Mouse (Mus musculus) CH12.LX (cell line): ENCODE data around the gene Nwd2. TPM values are rescaled to one million over a fixed set of nuclear protein-coding genes. Genes with fewer than 3 reads are reported as not detected.

ENCODE experiments used
- DNase-seq: peaks from one replicate; pipeline ENCODE4 v3.0.0-alpha.2; 2013; ENCODE audit errors: extremely low read depth
- H3K27ac ChIP-seq: 2 replicates; pipeline ENCODE4 v1.5.1; 2012; ENCODE audit warnings: low read depth, mild to moderate bottlenecking, control low read depth, moderate library complexity; ENCODE audit not compliant: insufficient read depth
- H3K27me3 ChIP-seq: replicated peaks from 2 replicates; pipeline ENCODE3; 2012; ENCODE audit warnings: inconsistent platforms
- H3K36me3 ChIP-seq, 2 experiments: replicated peaks in 1 of 2; 2 replicates each; pipeline versions ENCODE3 to v1.6.1; 2012; ENCODE audit warnings: inconsistent platforms in 1 of 2, low read length in 1 of 2, mild to moderate bottlenecking in 1 of 2, mixed read lengths in 1 of 2, moderate library complexity in 1 of 2; ENCODE audit not compliant: control insufficient read depth in 1 of 2, insufficient read depth in 1 of 2
- H3K4me1 ChIP-seq, 2 experiments: 2 replicates each; pipeline ENCODE4 v1.6.1; 2012; ENCODE audit warnings: inconsistent platforms in 1 of 2, moderate library complexity in 1 of 2; ENCODE audit not compliant: insufficient read depth in 2 of 2, control insufficient read depth in 1 of 2
- H3K4me2 ChIP-seq: 2 replicates; pipeline ENCODE4 v1.6.1; 2012; ENCODE audit warnings: low read depth, mild to moderate bottlenecking, control low read depth; ENCODE audit not compliant: poor library complexity, insufficient read depth, severe bottlenecking
- H3K4me3 ChIP-seq, 3 experiments: fragments of 150-350 bp in 1 of 3; sonication (generic) in 1 of 3; replicated peaks in 1 of 3; 2 replicates each; pipeline versions ENCODE3 to v1.5.1; 2011 to 2012; ENCODE audit warnings: low read depth in 2 of 3, low read length in 2 of 3, mild to moderate bottlenecking in 2 of 3, moderate library complexity in 2 of 3, control low read depth in 1 of 3, improper control_type of control experiment in 1 of 3, inconsistent platforms in 1 of 3, mixed read lengths in 1 of 3; ENCODE audit not compliant: poor library complexity in 1 of 3
- H3K79me2 ChIP-seq: replicated peaks from 2 replicates; pipeline ENCODE4 v1.6.1; 2012; ENCODE audit warnings: mild to moderate bottlenecking, moderate library complexity; ENCODE audit not compliant: control insufficient read depth, poor library complexity, insufficient read depth, severe bottlenecking; ENCODE audit errors: extremely low read depth
- H3K9ac ChIP-seq: 2 replicates; pipeline ENCODE4 v1.6.1; 2012; ENCODE audit warnings: low read depth, mild to moderate bottlenecking, control low read depth, moderate library complexity; ENCODE audit not compliant: insufficient read depth
- H3K9me3 ChIP-seq: replicated peaks from 2 replicates; pipeline ENCODE3; 2012; ENCODE audit warnings: low read length, inconsistent platforms, mixed read lengths
- BHLHE40 ChIP-seq: IDR thresholded peaks from 2 replicates; pipeline ENCODE4 v1.6.1; 2011; ENCODE audit warnings: mild to moderate bottlenecking, low read depth, low read length, improper control_type of control experiment
- CTCF ChIP-seq, 2 experiments: IDR thresholded peaks in 1 of 2; conservative IDR thresholded peaks in 1 of 2; 2 replicates each; pipeline ENCODE4 v1.5.1; 2011 to 2012; ENCODE audit warnings: low read depth in 2 of 2, low read length in 2 of 2, improper control_type of control experiment in 1 of 2, inconsistent platforms in 1 of 2, mild to moderate bottlenecking in 1 of 2, moderate library complexity in 1 of 2
- E2F4 ChIP-seq: IDR thresholded peaks from 2 replicates; pipeline ENCODE4 v1.6.1; 2011; ENCODE audit warnings: low read depth, low read length, improper control_type of control experiment; ENCODE audit not compliant: insufficient replicate concordance
- EP300 ChIP-seq: IDR thresholded peaks from 2 replicates; pipeline ENCODE4 v1.6.1; 2011; ENCODE audit warnings: low read length, improper control_type of control experiment
- GABPA ChIP-seq: IDR thresholded peaks from 2 replicates; pipeline ENCODE4 v1.6.1; 2012; ENCODE audit warnings: low read depth, low read length, improper control_type of control experiment, inconsistent platforms; ENCODE audit not compliant: insufficient replicate concordance
- IRF4 ChIP-seq: IDR thresholded peaks from 2 replicates; pipeline ENCODE4 v1.6.1; 2014; ENCODE audit warnings: low read depth, mild to moderate bottlenecking, inconsistent platforms, low read length, improper control_type of control experiment
- JUN ChIP-seq: IDR thresholded peaks from 2 replicates; pipeline ENCODE4 v1.6.1; 2011; ENCODE audit warnings: low read depth, mild to moderate bottlenecking, low read length, improper control_type of control experiment, moderate library complexity; ENCODE audit not compliant: insufficient read depth
- JUND ChIP-seq: conservative IDR thresholded peaks from 2 replicates; pipeline ENCODE4 v1.6.1; 2011; ENCODE audit warnings: low read depth, low read length, improper control_type of control experiment
- MAFK ChIP-seq: IDR thresholded peaks from 2 replicates; pipeline ENCODE4 v1.6.1; 2011; ENCODE audit warnings: low read length, improper control_type of control experiment; ENCODE audit not compliant: insufficient replicate concordance
- MAX ChIP-seq: IDR thresholded peaks from 2 replicates; pipeline ENCODE4 v1.6.1; 2011; ENCODE audit warnings: low read length, improper control_type of control experiment
- MEF2A ChIP-seq: IDR thresholded peaks from 2 replicates; pipeline ENCODE4 v1.6.1; 2014; ENCODE audit warnings: low read depth, mild to moderate bottlenecking, inconsistent platforms, low read length, improper control_type of control experiment, borderline replicate concordance
- MXI1 ChIP-seq: IDR thresholded peaks from 2 replicates; pipeline ENCODE4 v1.6.1; 2011; ENCODE audit warnings: mild to moderate bottlenecking, low read depth, low read length, improper control_type of control experiment
- MYC ChIP-seq: IDR thresholded peaks from 2 replicates; pipeline ENCODE4 v1.6.1; 2011; ENCODE audit warnings: low read depth, mild to moderate bottlenecking, improper control_type of control experiment, low read length
- NRF1 ChIP-seq: IDR thresholded peaks from 2 replicates; pipeline ENCODE4 v1.6.1; 2014; ENCODE audit warnings: low read depth, mild to moderate bottlenecking, inconsistent platforms, low read length, improper control_type of control experiment, moderate library complexity
- PAX5 ChIP-seq: IDR thresholded peaks from 2 replicates; pipeline ENCODE4 v1.6.1; 2012; ENCODE audit warnings: low read length, inconsistent platforms, mixed read lengths
- POLR2A ChIP-seq: IDR thresholded peaks from 2 replicates; pipeline ENCODE4 v1.6.1; 2011; ENCODE audit warnings: low read depth, mild to moderate bottlenecking, improper control_type of control experiment, low read length
- POLR2AphosphoS2 ChIP-seq: IDR thresholded peaks from 2 replicates; pipeline ENCODE4 v1.6.1; 2011; ENCODE audit warnings: low read depth, low read length, improper control_type of control experiment
- RAD21 ChIP-seq: IDR thresholded peaks from 2 replicates; pipeline ENCODE4 v1.6.1; 2011; ENCODE audit warnings: low read depth, mild to moderate bottlenecking, low read length, improper control_type of control experiment, moderate library complexity
- RCOR1 ChIP-seq: conservative IDR thresholded peaks from 2 replicates; pipeline ENCODE4 v1.6.1; 2012; ENCODE audit warnings: low read depth, mild to moderate bottlenecking, inconsistent platforms, low read length, improper control_type of control experiment
- SIN3A ChIP-seq: IDR thresholded peaks from 2 replicates; pipeline ENCODE4 v1.6.1; 2012; ENCODE audit warnings: low read length, improper control_type of control experiment, inconsistent platforms
- SMC3 ChIP-seq: IDR thresholded peaks from 2 replicates; pipeline ENCODE4 v1.6.1; 2011; ENCODE audit warnings: low read depth, low read length, improper control_type of control experiment
- TBP ChIP-seq: conservative IDR thresholded peaks from 2 replicates; pipeline ENCODE4 v1.6.1; 2011; ENCODE audit warnings: low read depth, low read length, improper control_type of control experiment
- TCF12 ChIP-seq: IDR thresholded peaks from 2 replicates; pipeline ENCODE4 v1.6.1; 2014; ENCODE audit warnings: low read depth, mild to moderate bottlenecking, inconsistent platforms, low read length, improper control_type of control experiment
- USF1 ChIP-seq: IDR thresholded peaks from 2 replicates; pipeline ENCODE4 v1.6.1; 2014; ENCODE audit warnings: low read depth, mild to moderate bottlenecking, inconsistent platforms, low read length, improper control_type of control experiment
- ZC3H11A ChIP-seq: IDR thresholded peaks from 2 replicates; pipeline ENCODE4 v1.6.1; 2012; ENCODE audit warnings: low read depth, mild to moderate bottlenecking, inconsistent platforms, low read length, improper control_type of control experiment
- ZKSCAN1 ChIP-seq: IDR thresholded peaks from 2 replicates; pipeline ENCODE4 v1.6.1; 2012; ENCODE audit warnings: low read depth, inconsistent platforms, low read length, improper control_type of control experiment, borderline replicate concordance
- ZMIZ1 ChIP-seq: IDR thresholded peaks from 2 replicates; pipeline ENCODE4 v1.6.1; 2012; ENCODE audit warnings: low read depth, mild to moderate bottlenecking, inconsistent platforms, low read length, improper control_type of control experiment
- dilution Hi-C: fragments of 300-500 bp; cut with MboI; formaldehyde crosslinking; loops from 2 replicates; pipeline ENCODE4 v1.14.3; 2020; ENCODE audit warnings: low sequenced_read_pairs; ENCODE audit not compliant: extremely low pct_unique_long_range_greater_than_20kb, extremely low pct_ligation_motif_present
- in situ Hi-C: fragments of 300-500 bp; cut with MboI; formaldehyde crosslinking; loops from 3 replicates; pipeline ENCODE4 v1.14.3; 2019; ENCODE audit warnings: low sequenced_read_pairs, low pct_ligation_motif_present, low pct_unique_long_range_greater_than_20kb, mixed read lengths
- polyA plus RNA-seq: library from polyadenylated mRNA; unstranded; fragments of >175 nt; gene quantifications from 2 replicates; pipeline ENCODE4 v1.2.1, GENCODE M21; 2012; ENCODE audit warnings: low read depth; ENCODE audit not compliant: insufficient read length
- total RNA-seq, 2 experiments: library from RNA; depleted of rRNA; stranded (reverse); fragments of 300-350 nt in 1 of 2; fragments of >200 nt in 1 of 2; gene quantifications; 2 replicates each; pipeline ENCODE4 v1.2.3; 2012 to 2014

Gene Nwd2
- total and polyA plus RNA-seq, 3 experiments = not detected

- Histone ChIP-seq H3K27me3 (no peaks in the 10 kb centered on the region), H3K4me2 (no peak overlapping the region), H3K79me2 (no peaks in the 10 kb centered on the region), H3K36me3 (no peaks in the 10 kb centered on the region), H3K9ac (no peak overlapping the region), H3K27ac (no peak overlapping the region), H3K4me1 (peaks cover 0 to 17% of the 10 kb centered on the region in 2 experiments; a peak in 2 of 4 replicates), H3K4me3 (no peak overlapping the region), H3K9me3 (no peaks in the 10 kb centered on the region)
- TF ChIP-seq RCOR1 (no peak), MXI1 (no peak), MYC (no peak), MEF2A (no peak), TBP (no peak), CTCF (conservative IDR thresholded peaks at IDR 0.05 in 1 of 2, IDR thresholded peaks at IDR 0.05 in 1 of 2; ENCODE audit: low read depth in 2 of 2, low read length in 2 of 2) (no peak), ZKSCAN1 (no peak), NRF1 (no peak), POLR2A (no peak), JUN (no peak), EP300 (no peak), ZC3H11A (no peak), TCF12 (no peak), MAFK (no peak), MAX (no peak), PAX5 (no peak), POLR2AphosphoS2 (no peak), RAD21 (no peak), IRF4 (no peak)
- DNase-seq = no peak
- in situ Hi-C loops = no loop called here
- dilution Hi-C loops = no loop called here
Observed at GRCm38 (mm10) chr5:63833955-63834354, 185.1 kb downstream of the Nwd2 start.

GRCm38 (mm10) chr5:63834435-63834834 lies 185.5 kb downstream of the Nwd2 start:
- peaks cover 0 to 17% of the 10 kb centered on the region in 2 experiments; a peak in 2 of 4 replicates for H3K4me1 ChIP-seq
- no peaks in the 10 kb centered on the region for H3K27me3 ChIP-seq
- DNase-seq = no peak
- H3K9me3 ChIP-seq = no peaks in the 10 kb centered on the region
- no peaks in the 10 kb centered on the region for H3K79me2 ChIP-seq
- H3K4me2 ChIP-seq = no peak overlapping the region
- dilution Hi-C loops = no loop called here
- H3K27ac ChIP-seq = no peak overlapping the region
- in situ Hi-C loops = no loop called here
- H3K4me3 ChIP-seq = no peak overlapping the region
- no peaks in the 10 kb centered on the region for H3K36me3 ChIP-seq
- H3K9ac ChIP-seq = no peak overlapping the region
- TF ChIP-seq BHLHE40 (no peak), E2F4 (no peak), SMC3 (no peak), EP300 (no peak), POLR2AphosphoS2 (no peak), GABPA (no peak), SIN3A (no peak), USF1 (no peak), ZMIZ1 (no peak), JUND (no peak), ZC3H11A (no peak)
